Mouse (Mus musculus): Measurements from ENCODE around the gene Tdrd1. TPM values are rescaled to one million over a fixed set of nuclear protein-coding genes. Genes with fewer than 3 reads are reported as not detected.

Gene Tdrd1
- polyA plus RNA-seq, 1 experiment: 0.04 TPM

DNA sequence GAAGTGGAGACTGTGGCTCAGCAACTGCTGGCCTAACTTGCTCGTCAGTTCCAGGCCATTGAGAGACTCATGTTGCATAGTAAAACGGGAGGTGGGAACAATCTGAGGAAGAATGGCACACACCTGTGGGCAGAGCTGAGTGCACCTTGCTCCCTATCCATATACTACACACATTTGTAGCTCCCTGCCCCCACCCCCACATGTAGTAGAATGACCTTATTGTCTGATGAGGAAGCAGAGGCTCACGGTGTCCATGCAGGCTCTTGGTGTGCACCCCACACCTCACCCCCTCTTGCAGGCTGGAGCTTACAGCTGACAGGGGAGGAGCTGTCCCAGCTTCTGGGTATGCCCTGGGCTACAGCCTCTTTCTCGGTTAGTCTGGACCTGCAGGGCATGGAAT, 41.7 kb downstream of the Tdrd1 start:
- no peak for DNase-seq
- H3K4me1 ChIP-seq (ENCODE audit: control insufficient read depth, insufficient read depth, low read length): no peaks in the 10 kb centered on the region
- TF ChIP-seq CTCF (IDR thresholded peaks at IDR 0.05; ENCODE audit: insufficient read depth, low read length) (no peak), POLR2A (IDR thresholded peaks at IDR 0.05; ENCODE audit: borderline replicate concordance, extremely low read depth, low read depth, low read length) (no peak)
- 70% methylated on average over 4 of the region's 4 CpGs for WGBS
- no peak overlapping the region for H3K4me3 ChIP-seq (replicated peaks; ENCODE audit: extremely low read depth, low read depth, low read length)

DNA sequence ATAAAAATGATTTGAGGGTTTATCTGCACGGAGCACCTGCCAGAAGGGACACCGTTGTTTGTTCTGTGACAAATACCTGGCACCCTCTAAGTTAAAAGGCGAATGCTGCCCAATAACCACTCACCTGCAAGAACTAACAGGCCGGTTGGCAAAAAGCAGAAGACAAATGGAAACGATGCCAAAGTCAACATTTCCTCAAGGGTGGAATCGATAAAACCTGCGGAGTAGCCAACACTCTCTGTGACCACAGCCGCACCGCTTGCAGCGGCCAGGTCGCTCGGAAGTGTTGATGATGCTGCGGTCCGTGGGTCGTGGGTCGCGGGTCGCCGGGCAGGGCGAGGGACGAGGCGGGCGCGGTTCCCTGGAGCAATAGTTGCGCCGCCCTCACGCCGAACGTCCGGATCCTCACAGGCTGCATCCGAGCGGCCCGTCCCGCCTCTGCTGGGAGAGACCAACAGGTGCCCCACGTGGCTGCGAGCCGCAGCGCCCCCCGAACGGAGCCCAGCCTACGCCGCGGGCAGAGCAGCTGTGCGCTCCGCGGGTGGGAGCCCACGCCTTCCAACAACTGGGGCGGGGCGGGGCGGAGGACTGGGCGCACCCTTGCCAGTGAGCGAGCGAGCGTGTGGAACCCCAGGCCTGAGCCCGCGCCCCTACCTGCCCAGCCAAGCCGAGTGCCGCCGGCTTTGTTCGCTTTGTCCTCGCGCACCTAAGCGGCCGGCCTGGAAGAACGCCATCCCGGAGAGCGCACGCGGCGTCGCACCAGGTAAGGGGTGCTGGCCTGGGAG, 48.0 kb downstream of the Tdrd1 start, which contains the start of gene Vwa2:
TSS of gene Vwa2 (plus strand) at position 434 of the 785 bp plus-strand sequence.
- TF ChIP-seq CTCF (IDR thresholded peaks at IDR 0.05; ENCODE audit: insufficient read depth, low read length) (no peak), POLR2A (IDR thresholded peaks at IDR 0.05; ENCODE audit: borderline replicate concordance, extremely low read depth, low read depth, low read length) (no peak)
- WGBS: 3% methylated on average over 71 of the region's 71 CpGs
- Histone ChIP-seq H3K4me1 (ENCODE audit: control insufficient read depth, insufficient read depth, low read length) (no peaks in the 10 kb centered on the region), H3K4me3 (replicated peaks; ENCODE audit: extremely low read depth, low read depth, low read length) (peak within 1 kb of the TSS; percentile 14)
- peak; percentile 39 for DNase-seq

DNA sequence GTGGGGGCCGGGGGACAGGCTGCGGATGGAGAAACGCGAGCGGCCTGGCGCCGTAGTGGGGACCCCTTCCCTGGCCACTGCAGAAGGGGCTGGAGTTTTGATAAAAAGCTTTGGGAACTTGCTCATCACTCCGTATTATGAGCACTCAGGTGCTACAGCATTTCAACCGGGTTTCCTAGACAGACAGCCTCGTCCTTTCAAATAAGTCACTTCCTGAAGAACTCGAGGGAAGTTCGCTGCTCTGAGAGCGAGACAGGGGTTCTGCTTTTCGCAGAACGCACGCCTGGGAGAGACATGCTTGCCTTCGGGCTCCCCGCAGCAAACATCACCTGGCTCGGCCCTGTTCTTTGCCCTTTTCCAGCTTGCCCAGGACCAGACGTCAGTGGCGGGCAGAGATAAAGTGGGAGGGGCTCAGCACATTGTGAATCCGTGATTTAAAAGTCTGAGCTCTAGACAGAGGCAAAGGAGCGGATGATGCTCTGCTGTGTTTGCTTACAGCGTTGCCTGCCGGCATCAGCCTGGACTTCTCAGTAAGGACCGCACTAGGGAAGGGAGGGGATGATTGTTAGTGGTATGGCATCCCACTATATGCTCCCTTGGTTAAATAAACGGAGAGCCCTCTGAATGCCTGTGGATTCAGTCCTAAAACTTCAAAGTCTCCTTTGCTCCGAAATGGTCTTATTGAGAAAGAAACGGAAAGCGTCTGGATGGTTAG, 48.7 kb downstream of the Tdrd1 start:
- TF ChIP-seq CTCF (IDR thresholded peaks at IDR 0.05; ENCODE audit: insufficient read depth, low read length) (no peak), POLR2A (IDR thresholded peaks at IDR 0.05; ENCODE audit: borderline replicate concordance, extremely low read depth, low read depth, low read length) (no peak)
- DNase-seq: no peak
- Histone ChIP-seq H3K4me3 (replicated peaks; ENCODE audit: extremely low read depth, low read depth, low read length) (no peak overlapping the region), H3K4me1 (ENCODE audit: control insufficient read depth, insufficient read depth, low read length) (no peaks in the 10 kb centered on the region)
- 12% methylated on average over 30 of the region's 30 CpGs for WGBS

DNA sequence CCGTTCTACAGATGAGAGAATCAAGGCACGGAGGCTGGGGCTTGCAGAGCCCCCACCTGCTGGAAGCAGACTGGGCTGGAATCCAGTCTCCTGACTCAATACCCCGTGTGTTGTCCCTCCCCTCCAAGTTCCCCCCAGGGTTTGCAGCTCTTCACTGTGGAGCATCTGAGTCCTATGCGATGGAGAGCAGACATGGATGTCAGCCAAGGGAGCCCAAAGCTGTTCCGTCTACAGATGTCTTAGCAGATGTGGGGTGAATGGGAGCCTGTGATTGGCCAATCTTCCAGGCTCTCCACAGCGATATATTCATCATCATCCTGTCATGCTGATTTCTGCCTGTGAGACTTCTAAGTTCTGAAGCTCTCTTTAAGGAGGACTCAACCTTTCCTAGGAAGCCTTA, 51.4 kb downstream of the Tdrd1 start:
- no peaks in the 10 kb centered on the region for H3K4me1 ChIP-seq (ENCODE audit: control insufficient read depth, insufficient read depth, low read length)
- TF ChIP-seq CTCF (IDR thresholded peaks at IDR 0.05; ENCODE audit: insufficient read depth, low read length) (no peak), POLR2A (IDR thresholded peaks at IDR 0.05; ENCODE audit: borderline replicate concordance, extremely low read depth, low read depth, low read length) (no peak)
- DNase-seq: no peak
- WGBS: 49% methylated on average over 6 of the region's 6 CpGs
- no peak overlapping the region for H3K4me3 ChIP-seq (replicated peaks; ENCODE audit: extremely low read depth, low read depth, low read length)

DNA sequence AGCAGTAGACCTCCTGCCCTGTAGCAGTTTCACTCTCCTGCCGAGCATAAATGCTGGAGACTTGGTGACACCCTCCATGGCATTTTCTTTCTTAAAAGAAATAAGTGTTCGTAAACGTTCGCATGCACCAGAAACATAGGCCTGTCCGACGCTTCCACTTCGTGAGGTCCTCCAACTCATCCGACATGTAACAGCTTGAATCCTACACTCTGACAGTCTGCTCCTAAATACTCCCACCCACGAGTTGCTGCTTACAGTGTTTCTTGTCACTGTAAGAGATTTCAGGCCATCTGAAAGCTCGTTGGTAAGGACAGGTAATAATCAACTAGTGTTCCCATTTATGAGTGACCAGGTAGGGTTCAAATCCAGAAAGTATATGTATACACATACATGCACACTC, 61.9 kb downstream of the Tdrd1 start:
- no peak for DNase-seq
- H3K4me1 ChIP-seq (ENCODE audit: control insufficient read depth, insufficient read depth, low read length): peaks cover 4% of the 10 kb centered on the region; the same call in 1 of the 2 replicates
- TF ChIP-seq POLR2A (IDR thresholded peaks at IDR 0.05; ENCODE audit: borderline replicate concordance, extremely low read depth, low read depth, low read length) (no peak), CTCF (IDR thresholded peaks at IDR 0.05; ENCODE audit: insufficient read depth, low read length) (no peak)
- H3K4me3 ChIP-seq (replicated peaks; ENCODE audit: extremely low read depth, low read depth, low read length): no peak overlapping the region
- 85% methylated on average over 10 of the region's 10 CpGs for WGBS

DNA sequence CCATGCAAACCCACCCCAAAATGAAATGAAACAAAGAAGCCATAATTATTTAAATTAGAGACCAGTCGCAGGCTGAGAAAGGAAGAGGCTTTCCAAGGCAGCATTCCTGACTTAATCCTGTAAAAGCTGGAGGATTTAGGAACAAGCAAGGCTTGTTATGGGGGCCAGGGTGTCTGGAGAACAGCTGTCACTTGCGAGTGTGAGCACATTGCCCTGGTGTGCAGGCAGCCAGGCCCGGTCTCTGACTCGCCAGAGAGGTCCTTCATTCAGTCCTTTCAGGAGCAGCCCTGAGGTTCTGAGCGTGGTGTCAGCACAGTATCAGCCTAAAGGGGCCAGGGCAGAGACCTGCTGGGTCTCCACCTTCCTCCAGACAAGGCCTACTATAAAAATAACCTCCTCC, 62.6 kb downstream of the Tdrd1 start:
- Histone ChIP-seq H3K4me1 (ENCODE audit: control insufficient read depth, insufficient read depth, low read length) (peaks cover 4% of the 10 kb centered on the region; the same call in 1 of the 2 replicates), H3K4me3 (replicated peaks; ENCODE audit: extremely low read depth, low read depth, low read length) (no peak overlapping the region)
- TF ChIP-seq POLR2A (IDR thresholded peaks at IDR 0.05; ENCODE audit: borderline replicate concordance, extremely low read depth, low read depth, low read length) (no peak), CTCF (IDR thresholded peaks at IDR 0.05; ENCODE audit: insufficient read depth, low read length) (no peak)
- DNase-seq: no peak
- WGBS: 84% methylated on average over 5 of the region's 5 CpGs

DNA sequence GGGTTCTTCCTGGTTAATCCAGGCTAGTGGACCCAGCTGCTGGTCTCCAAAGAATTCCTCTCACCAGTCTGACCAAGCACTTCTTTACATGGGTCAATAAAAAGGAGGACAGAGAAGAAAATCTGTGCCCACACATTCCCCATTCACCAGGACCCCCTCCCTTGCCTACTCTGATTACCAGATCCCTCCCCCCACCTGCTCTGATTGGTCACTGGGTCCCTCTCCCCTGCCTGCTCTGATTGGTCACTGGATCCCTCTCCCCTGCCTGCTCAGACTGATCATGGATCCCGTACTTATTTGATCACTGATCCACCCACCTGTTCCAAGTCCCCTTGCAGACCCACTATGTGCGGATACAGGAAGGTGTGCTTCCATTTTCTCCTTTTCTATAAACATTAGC, 65.4 kb downstream of the Tdrd1 start:
- 60% methylated on average over 2 of the region's 2 CpGs for WGBS
- TF ChIP-seq CTCF (IDR thresholded peaks at IDR 0.05; ENCODE audit: insufficient read depth, low read length): no peak
- no peak for TF ChIP-seq POLR2A (IDR thresholded peaks at IDR 0.05; ENCODE audit: borderline replicate concordance, extremely low read depth, low read depth, low read length)
- DNase-seq: no peak
- peaks cover 4% of the 10 kb centered on the region; the same call in 1 of the 2 replicates for H3K4me1 ChIP-seq (ENCODE audit: control insufficient read depth, insufficient read depth, low read length)
- H3K4me3 ChIP-seq (replicated peaks; ENCODE audit: extremely low read depth, low read depth, low read length): no peak overlapping the region

DNA sequence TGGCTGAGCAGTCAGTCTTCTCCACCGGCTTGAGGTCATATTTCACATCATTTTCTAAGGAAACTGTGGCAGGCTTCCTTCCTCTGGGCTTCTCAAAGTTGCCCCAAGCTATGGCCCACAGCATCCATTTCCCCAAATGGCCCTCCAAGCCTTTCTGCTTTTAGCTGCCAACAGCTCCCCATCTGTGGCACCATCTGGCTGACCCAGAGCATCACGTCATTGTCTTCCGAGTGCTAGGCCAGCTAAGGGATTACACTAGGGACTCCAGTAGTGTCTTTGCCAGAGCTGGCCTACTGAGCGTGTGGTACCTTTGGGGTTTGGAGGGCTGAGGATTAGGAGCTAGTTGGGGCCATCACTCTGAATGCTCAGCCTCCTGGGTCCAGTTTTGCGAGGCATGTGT, 66.6 kb downstream of the Tdrd1 start:
- DNase-seq: no peak
- 93% methylated on average over 5 of the region's 5 CpGs for WGBS
- Histone ChIP-seq H3K4me1 (ENCODE audit: control insufficient read depth, insufficient read depth, low read length) (peaks cover 4% of the 10 kb centered on the region; the same call in 1 of the 2 replicates), H3K4me3 (replicated peaks; ENCODE audit: extremely low read depth, low read depth, low read length) (no peak overlapping the region)
- TF ChIP-seq CTCF (IDR thresholded peaks at IDR 0.05; ENCODE audit: insufficient read depth, low read length): no peak
- TF ChIP-seq POLR2A (IDR thresholded peaks at IDR 0.05; ENCODE audit: borderline replicate concordance, extremely low read depth, low read depth, low read length): no peak

DNA sequence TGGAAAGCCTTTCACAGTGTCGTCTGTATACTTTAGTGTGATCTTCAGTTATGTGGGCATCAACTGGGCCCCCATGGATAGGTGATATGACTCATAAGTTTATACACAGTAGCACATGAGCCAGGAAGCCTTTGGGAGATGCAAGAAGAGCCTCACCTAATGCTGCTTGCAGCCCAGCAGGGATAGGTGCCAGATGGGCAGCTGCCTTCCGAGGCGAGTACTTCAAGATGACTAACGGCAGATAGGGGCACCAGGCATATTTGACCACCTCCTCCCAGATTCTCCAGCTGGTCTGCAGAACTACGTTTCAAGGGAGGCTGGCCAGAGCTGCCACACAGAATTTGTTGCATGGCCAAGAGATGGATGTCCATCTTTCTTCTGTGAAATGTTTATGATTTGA, 67.3 kb downstream of the Tdrd1 start:
- DNase-seq: no peak
- no peak overlapping the region for H3K4me3 ChIP-seq (replicated peaks; ENCODE audit: extremely low read depth, low read depth, low read length)
- H3K4me1 ChIP-seq (ENCODE audit: control insufficient read depth, insufficient read depth, low read length): peaks cover 4% of the 10 kb centered on the region; the same call in 1 of the 2 replicates
- WGBS: 74% methylated on average over 5 of the region's 5 CpGs
- TF ChIP-seq CTCF (IDR thresholded peaks at IDR 0.05; ENCODE audit: insufficient read depth, low read length) (no peak), POLR2A (IDR thresholded peaks at IDR 0.05; ENCODE audit: borderline replicate concordance, extremely low read depth, low read depth, low read length) (no peak)

Measured in lung, adult 2 months (tissue).